Mouse (Mus musculus): ENCODE measurements around the gene Xrcc5.

- TF ChIP-seq CTCF (IDR thresholded peaks at IDR 0.05; ENCODE audit: low read depth): no peak
- TF ChIP-seq EP300 (IDR thresholded peaks at IDR 0.05; ENCODE audit: low read depth): no peak
These were observed 19.3 kb upstream of the Xrcc5 start for GRCm38 (mm10) chr1:72287893-72288292.
